Mouse (Mus musculus): Measurements from ENCODE around the gene Plek.

Gene Plek

DNA sequence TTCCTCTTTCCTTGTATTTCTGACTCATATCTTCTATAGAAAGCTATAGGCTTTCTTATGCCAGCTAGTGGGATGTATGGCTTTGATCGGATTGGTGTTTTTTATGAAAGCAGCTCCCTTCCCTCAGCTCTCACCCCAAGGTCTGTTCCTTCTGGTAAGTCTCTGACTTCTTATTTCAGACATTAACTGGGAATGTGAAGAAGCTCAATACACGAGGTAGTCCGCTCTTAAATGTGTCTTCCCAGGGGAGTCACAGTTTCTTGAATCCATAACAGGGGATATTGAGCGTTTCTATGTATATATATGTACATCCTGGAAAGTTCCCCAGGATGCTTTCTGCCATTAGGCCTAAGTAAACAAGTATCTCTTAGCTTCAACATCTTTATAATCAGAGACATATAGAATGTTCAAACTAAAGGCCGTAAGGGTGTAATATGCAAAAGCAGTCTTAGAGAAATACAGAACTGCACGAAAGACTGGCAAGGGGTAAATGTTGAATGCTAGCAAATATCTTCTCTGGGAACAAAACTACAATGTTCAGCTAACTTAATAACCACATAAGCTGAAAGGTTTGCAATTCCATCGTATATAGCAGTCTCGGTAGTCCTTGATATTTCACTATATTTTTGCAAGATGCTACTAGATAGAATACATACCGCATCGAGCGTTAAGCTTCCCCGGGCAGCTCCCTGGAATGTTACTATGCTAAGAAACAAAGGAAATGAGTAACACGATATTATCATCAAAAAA, 101.8 kb downstream of the Plek start:
- DNase-seq (ENCODE audit: low read depth, low spot score) = no peak

DNA sequence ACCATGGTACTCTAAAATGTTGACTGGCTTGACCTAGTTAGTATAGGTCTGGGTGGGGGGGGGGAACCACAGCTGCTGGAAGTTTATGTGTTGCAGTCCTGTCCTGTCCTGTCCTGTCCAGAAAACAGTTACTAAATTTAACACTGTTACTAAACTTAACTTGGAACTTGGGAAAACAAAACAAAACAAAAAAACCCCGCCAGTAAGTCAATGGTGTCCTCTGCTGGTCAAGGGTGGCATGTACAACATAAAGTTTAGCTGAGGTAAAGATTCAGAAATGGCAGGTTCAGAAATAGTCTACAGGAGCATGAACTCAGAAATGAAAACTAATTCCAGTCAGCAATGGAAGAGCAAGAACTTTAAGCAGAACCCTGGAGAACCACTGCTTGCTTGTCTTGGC, 103.4 kb downstream of the Plek start:
- peak; percentile 40 for DNase-seq (ENCODE audit: low read depth, low spot score)

DNA sequence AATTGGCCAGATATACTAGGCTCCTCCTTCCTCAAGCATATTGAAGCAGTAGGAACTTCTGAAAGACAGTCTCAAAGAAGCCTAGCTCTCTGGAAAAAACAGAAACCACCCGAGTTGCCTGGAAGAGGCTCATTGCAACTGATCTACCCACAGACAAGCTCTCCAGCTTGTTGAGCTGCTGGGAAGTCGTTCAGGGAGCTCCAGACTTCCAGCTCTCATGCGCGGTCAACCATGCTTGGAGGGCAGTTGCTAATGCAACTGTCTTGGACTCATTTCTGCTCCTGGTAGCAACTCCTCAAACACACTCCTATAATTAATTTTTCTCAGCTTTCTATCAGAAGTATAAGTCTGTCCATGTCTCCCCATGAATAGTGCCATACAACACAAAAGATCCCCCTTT, 109.2 kb downstream of the Plek start:
- DNase-seq (ENCODE audit: low read depth, low spot score) = no peak

DNA sequence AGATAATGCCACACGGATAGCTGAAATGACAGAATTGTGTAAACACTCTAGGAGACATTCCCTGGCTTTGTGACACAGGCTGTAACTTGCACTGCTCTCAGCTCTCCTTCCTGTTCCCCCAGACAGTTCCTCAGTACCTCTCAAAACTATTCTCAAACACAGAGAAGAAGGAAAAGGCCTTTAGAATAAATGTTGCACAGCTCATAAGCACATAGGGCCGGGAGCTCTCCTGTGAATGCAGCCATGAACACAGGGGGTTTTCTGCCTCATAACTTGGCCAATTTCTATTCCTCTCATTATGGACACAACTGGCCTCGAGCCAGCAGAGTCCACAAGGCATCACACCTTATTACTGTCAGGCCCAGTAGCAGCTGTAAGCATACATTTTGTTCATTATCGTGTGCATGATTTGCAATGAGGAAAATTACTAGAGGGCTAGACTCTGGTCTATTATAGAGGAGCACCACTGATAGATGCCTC, 110.2 kb downstream of the Plek start:
- no peak for DNase-seq (ENCODE audit: low read depth, low spot score)

DNA sequence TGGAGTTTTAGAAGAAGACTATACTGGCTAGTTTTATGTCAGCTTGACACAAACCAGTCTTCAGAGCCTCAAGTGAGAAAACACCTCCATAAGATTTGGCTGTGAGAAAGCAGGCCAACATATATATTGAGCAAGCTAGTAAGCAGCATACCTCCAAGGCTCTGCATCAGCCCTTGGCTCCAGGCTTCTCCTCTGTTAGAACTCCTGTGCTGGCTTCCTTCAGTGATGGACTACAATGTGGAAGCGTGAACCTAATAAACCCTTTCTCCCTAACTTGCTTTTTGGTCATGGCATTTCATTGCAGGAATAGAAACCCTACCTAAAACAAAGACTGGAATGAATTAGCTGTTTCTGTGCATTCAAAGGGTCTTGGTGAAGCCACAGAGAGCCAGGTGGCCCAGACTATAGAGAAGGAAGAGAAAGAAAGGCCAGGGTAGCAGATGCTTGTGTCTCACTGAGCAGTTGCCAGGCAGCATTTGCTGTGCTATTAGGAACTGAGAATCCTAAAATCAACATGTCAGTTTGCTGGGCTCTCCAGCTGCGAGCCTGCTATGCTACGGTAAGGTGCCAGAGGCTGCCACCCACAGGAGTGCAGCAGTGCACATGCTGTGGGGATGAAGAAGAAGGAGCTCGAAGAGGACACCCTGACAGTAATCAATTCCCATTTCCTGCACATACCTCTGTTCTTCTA, 110.9 kb downstream of the Plek start:
- peak; percentile 66 for DNase-seq (ENCODE audit: low read depth, low spot score)

DNA sequence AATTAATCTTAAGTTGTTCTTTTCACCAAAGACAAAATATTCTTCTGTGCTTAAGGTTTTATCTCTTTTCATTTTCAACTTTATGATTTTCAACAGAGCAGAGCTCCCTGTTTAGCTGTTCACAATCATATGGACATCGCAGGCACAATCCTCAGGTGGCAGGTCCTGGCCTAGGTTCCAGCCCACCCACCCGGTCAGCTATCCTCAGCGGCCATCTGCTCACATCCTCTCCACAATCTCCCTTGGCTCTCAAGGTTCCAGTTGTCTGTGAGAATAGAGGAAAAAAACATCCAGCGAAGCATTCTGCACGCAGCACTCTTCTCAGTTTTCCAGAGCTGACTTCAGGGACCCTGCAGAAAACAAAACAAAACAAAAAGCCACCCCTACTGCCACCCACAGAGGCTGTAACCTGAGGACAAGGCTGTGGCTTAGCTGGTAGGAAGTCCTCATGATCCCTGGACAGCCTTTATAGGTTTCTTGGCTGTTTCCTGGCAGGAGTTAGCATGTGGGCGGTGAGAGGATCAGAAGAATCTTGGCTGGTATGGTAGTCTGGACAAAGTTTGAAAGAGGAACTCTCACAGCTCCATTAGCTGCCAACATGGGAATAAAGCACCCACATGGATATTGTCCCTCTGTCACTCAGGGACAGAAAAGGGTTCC, 116.5 kb downstream of the Plek start:
- peak; percentile 25 for DNase-seq (ENCODE audit: low read depth, low spot score)

DNA sequence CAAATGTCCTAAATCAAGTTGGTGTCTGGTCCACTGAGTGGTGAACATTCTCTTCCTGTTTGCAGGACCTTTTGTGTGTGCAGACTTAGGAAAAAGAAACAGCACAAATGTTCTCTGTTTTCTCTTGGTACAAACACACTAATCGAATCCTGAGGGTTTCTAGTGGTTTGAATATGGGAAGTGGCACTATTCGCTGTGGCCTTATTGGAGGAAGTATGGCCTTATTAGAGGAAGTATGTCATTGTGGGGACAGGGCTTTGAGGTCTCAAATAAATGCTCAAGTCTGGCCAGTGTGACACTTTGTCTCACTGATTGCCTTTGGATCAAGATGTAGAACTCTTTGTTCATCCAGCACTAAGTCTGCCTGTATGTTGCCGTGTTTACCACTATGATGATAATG, 120.0 kb downstream of the Plek start:
- no peak for DNase-seq (ENCODE audit: low read depth, low spot score)
